23 mouse cellular contexts compared by ENCODE assay signal in the genomic region with DNA sequence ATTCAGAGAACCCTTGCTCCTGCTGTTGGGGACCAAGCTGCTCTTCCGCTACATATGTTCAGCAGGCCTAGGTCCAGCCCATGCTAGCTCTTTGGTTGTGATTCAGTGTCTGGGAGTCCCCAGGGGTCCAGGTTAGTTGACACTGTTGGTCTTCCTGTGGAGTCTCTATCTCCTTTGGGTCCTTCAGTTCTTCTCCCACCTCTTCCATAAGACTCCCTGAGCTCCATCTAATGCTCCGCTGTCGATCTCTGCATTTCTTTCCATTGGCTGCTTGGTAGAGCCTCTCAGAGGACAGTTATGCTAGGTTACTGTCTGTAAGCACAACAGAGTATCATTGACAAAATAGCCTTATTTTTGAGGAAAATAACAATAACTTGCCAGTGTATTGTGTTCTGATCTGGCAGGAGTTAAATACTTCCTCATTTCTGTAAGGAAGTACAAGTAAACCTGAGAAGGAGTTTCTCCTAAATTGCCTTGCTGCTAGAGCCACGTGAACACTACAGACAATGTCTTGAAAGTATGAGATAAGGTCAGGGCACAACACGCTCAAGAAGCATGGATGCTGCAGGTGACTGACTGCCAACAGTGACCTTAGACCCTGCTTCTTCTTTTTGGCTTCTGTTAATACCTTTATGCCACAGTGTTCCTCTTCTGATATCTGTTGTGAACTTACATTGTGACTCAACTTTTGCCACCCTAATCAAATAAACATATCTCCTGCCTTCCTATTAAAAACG. TPM values are rescaled to one million over a fixed set of nuclear protein-coding genes. Genes with fewer than 3 reads are reported as not detected.
DNase-seq lines count a peak whose midpoint lies in the region; ATAC-seq and TF ChIP-seq lines count a peak whose summit lies in the region.
"Had no signal": no experiment of that assay in that cellular context is flagged by ENCODE, and none has a peak within 500 bp of the region (broad histone marks: within the 10 kb centered on the region; RNA-seq: fewer than 3 reads in every experiment).

No protein-coding gene starts in this region.

- DNase-seq in heart, adult 11 months, result peak; percentile 57
- no peak for DNase-seq in heart, adult 9 months (ENCODE audit: low spot score in 2 of 2)
- DNase-seq in MEL (ENCODE audit: low read depth, low spot score), result peak; percentile 89
- no peak for DNase-seq in kidney, postnatal 4 days
- DNase-seq in yolk sac, embryonic 10.5 days (ENCODE audit: low spot score), result no peak
- no peak for DNase-seq in T-cell, adult 2 months (ENCODE audit: low spot score)
- DNase-seq: adrenal gland, adult 2 months; adrenal gland, postnatal 25 days; cerebellum, adult 18-20 months; cerebellum, adult 9-11 months; embryo, embryonic 11 days; gastrocnemius, postnatal 14 days; heart, adult 18-20 months; heart, postnatal 14 days had no signal

- TF ChIP-seq POLR2A in MEL (IDR thresholded peaks at IDR 0.05; ENCODE audit: control insufficient read depth in 1 of 2, insufficient read depth in 1 of 2, low read depth in 1 of 2, low read length in 2 of 2, poor library complexity in 1 of 2), result no peak

- no peaks in the 10 kb centered on the region for H3K27me3 ChIP-seq in MEL (ENCODE audit: control insufficient read depth in 1 of 2, insufficient read depth in 2 of 2, low read length in 2 of 2)
- H3K27me3 ChIP-seq: embryonic facial prominence, embryonic 15.5 days; forebrain, embryonic 15.5 days; heart, embryonic 15.5 days; hindbrain, embryonic 13.5 days; Patski had no signal

- peak; percentile 54; the same call in 1 of the 2 replicates for ATAC-seq in megakaryocyte, adult 5-6 weeks (ENCODE audit: poor library complexity, severe bottlenecking)
- ATAC-seq: forebrain, embryonic 15.5 days; hindbrain, postnatal 0 days; Patski had no signal

- H3K79me2 ChIP-seq in MEL (ENCODE audit: control insufficient read depth, insufficient read depth, low read length, poor library complexity), result no peaks in the 10 kb centered on the region

- H3K27ac ChIP-seq in MEL (ENCODE audit: control insufficient read depth, low read depth, low read length), result peak overlapping the region; percentile 76
- H3K27ac ChIP-seq: embryonic facial prominence, embryonic 15.5 days; forebrain, embryonic 10.5 days; forebrain, embryonic 15.5 days; heart, embryonic 15.5 days; hindbrain, embryonic 13.5 days; hindbrain, postnatal 0 days had no signal

- peak; percentile 83 to 87 for TF ChIP-seq EP300 in MEL (IDR thresholded peaks at IDR 0.05; ENCODE audit: low read depth in 1 of 2, low read length in 2 of 2)

- no peak overlapping the region for H3K9ac ChIP-seq in MEL (ENCODE audit: control insufficient read depth, low read depth, low read length, poor library complexity, severe bottlenecking)
- H3K9ac ChIP-seq: embryonic facial prominence, embryonic 15.5 days; forebrain, embryonic 15.5 days; heart, embryonic 15.5 days; hindbrain, embryonic 13.5 days had no signal

- peaks cover 22 to 30% of the 10 kb centered on the region in 2 experiments for H3K4me1 ChIP-seq in MEL (ENCODE audit: control insufficient read depth in 1 of 2, insufficient read depth in 2 of 2, low read length in 2 of 2)
- H3K4me1 ChIP-seq: embryonic facial prominence, embryonic 15.5 days; forebrain, embryonic 10.5 days; forebrain, embryonic 15.5 days; hindbrain, embryonic 13.5 days had no signal

- peaks cover 0 to 50% of the 10 kb centered on the region in 2 experiments for H3K36me3 ChIP-seq in MEL (ENCODE audit: control insufficient read depth in 1 of 2, insufficient read depth in 2 of 2, low read length in 2 of 2)

- no peaks in the 10 kb centered on the region for H3K9me3 ChIP-seq in MEL (replicated peaks; ENCODE audit: insufficient read depth, low read length)
- H3K9me3 ChIP-seq: embryonic facial prominence, embryonic 15.5 days; forebrain, embryonic 10.5 days; forebrain, embryonic 15.5 days; heart, embryonic 15.5 days; hindbrain, embryonic 13.5 days had no signal

- H3K4me3 ChIP-seq in MEL (ENCODE audit: control insufficient read depth in 1 of 2, insufficient read depth in 1 of 2, low read depth in 2 of 2, low read length in 2 of 2), result no peak overlapping the region
- H3K4me3 ChIP-seq: embryonic facial prominence, embryonic 15.5 days; erythroblast, embryonic 14.5 days; forebrain, embryonic 10.5 days; forebrain, embryonic 15.5 days; heart, embryonic 15.5 days; hindbrain, embryonic 13.5 days had no signal

- no peak for TF ChIP-seq RAD21 in MEL (IDR thresholded peaks at IDR 0.05; ENCODE audit: low read depth, low read length)

- TF ChIP-seq CTCF in MEL (IDR thresholded peaks at IDR 0.05 in 2 of 3, conservative IDR thresholded peaks at IDR 0.05 in 1 of 3; ENCODE audit: control insufficient read depth in 1 of 3, insufficient read depth in 1 of 3, low read depth in 2 of 3, low read length in 3 of 3, poor library complexity in 1 of 3, severe bottlenecking in 1 of 3), result no peak

TF ChIP-seq in MEL, 35 proteins besides CTCF, POLR2A, EP300 and RAD21:
- TF ChIP-seq GATA1 (IDR thresholded peaks at IDR 0.05; ENCODE audit: low read depth, low read length) (peak; percentile 72), BHLHE40 (IDR thresholded peaks at IDR 0.05; ENCODE audit: borderline replicate concordance, low read depth, low read length) (peak; percentile 94), MEF2A (IDR thresholded peaks at IDR 0.05; ENCODE audit: extremely low read depth, insufficient replicate concordance, low read depth, low read length, poor library complexity, severe bottlenecking) (no peak), JUND (IDR thresholded peaks at IDR 0.05; ENCODE audit: low read depth, low read length) (0 out of 2 replicates have a peak, but pooled peaks have one; percentile 48), MXI1 (IDR thresholded peaks at IDR 0.05; ENCODE audit: low read depth, low read length) (peak; percentile 93), USF1 (IDR thresholded peaks at IDR 0.05; ENCODE audit: low read depth, low read length) (peak; percentile 91), ETS1 (IDR thresholded peaks at IDR 0.05; ENCODE audit: low read depth, low read length) (peak; percentile 87), E2F4 (IDR thresholded peaks at IDR 0.05; ENCODE audit: borderline replicate concordance, low read depth, low read length) (no peak), CHD1 (IDR thresholded peaks at IDR 0.05; ENCODE audit: low read depth, low read length) (0 out of 2 replicates have a peak, but pooled peaks have one; percentile 51), NELFE (IDR thresholded peaks at IDR 0.05; ENCODE audit: low read depth, low read length) (no peak), TAL1 (IDR thresholded peaks at IDR 0.05; ENCODE audit: low read length) (peak; percentile 70), CHD2 (IDR thresholded peaks at IDR 0.05; ENCODE audit: low read length) (peak; percentile 26; the same call in 1 of the 2 replicates), UBTF (IDR thresholded peaks at IDR 0.05; ENCODE audit: borderline replicate concordance, insufficient read depth, low read depth, low read length) (no peak), POLR2AphosphoS2 (IDR thresholded peaks at IDR 0.05; ENCODE audit: low read length) (no peak), ELF1 (IDR thresholded peaks at IDR 0.05; ENCODE audit: low read depth, low read length) (no peak), MAX (IDR thresholded peaks at IDR 0.05; ENCODE audit: low read length) (peak; percentile 91), SIN3A (IDR thresholded peaks at IDR 0.05; ENCODE audit: low read length) (peak; percentile 81), RCOR1 (IDR thresholded peaks at IDR 0.05; ENCODE audit: low read depth, low read length) (peak; percentile 81), MAZ (IDR thresholded peaks at IDR 0.05; ENCODE audit: low read depth, low read length) (no peak), MAFK (IDR thresholded peaks at IDR 0.05; ENCODE audit: borderline replicate concordance, low read depth, low read length) (0 out of 2 replicates have a peak, but pooled peaks have one; percentile 34), GABPA (IDR thresholded peaks at IDR 0.05; ENCODE audit: low read depth, low read length) (no peak), HCFC1 (IDR thresholded peaks at IDR 0.05; ENCODE audit: low read depth, low read length) (no peak), POLR2AphosphoS5 (IDR thresholded peaks at IDR 0.05; ENCODE audit: borderline replicate concordance, low read depth, low read length) (no peak), MYB (IDR thresholded peaks at IDR 0.05; ENCODE audit: low read depth, low read length) (peak; percentile 38; the same call in 1 of the 2 replicates), ZMIZ1 (IDR thresholded peaks at IDR 0.05; ENCODE audit: low read depth, low read length) (no peak), ZKSCAN1 (IDR thresholded peaks at IDR 0.05; ENCODE audit: low read depth, low read length) (no peak), ZNF384 (IDR thresholded peaks at IDR 0.05; ENCODE audit: low read depth, low read length) (no peak), SMC3 (IDR thresholded peaks at IDR 0.05; ENCODE audit: low read depth, low read length) (0 out of 2 replicates have a peak, but pooled peaks have one; percentile 15), KAT2A (conservative IDR thresholded peaks at IDR 0.05; ENCODE audit: low read depth, low read length) (0 out of 2 replicates have a peak, but pooled peaks have one; percentile 14), TCF12 (IDR thresholded peaks at IDR 0.05; ENCODE audit: low read depth, low read length) (peak; percentile 66), USF2 (IDR thresholded peaks at IDR 0.05; ENCODE audit: borderline replicate concordance in 1 of 2, insufficient read depth in 1 of 2, low read depth in 1 of 2, low read length in 2 of 2) (peak in 1 of 2 experiments; percentile 53; a peak in 1 of 4 replicates), NRF1 (IDR thresholded peaks at IDR 0.05; ENCODE audit: insufficient read depth, low read depth, low read length, poor library complexity, severe bottlenecking) (no peak; the same call in 1 of the 2 replicates), TBP (IDR thresholded peaks at IDR 0.05; ENCODE audit: low read depth, low read length) (peak; percentile 58; the same call in 1 of the 2 replicates), MYC (IDR thresholded peaks at IDR 0.05; ENCODE audit: low read depth, low read length) (peak; percentile 98), ZC3H11A (IDR thresholded peaks at IDR 0.05; ENCODE audit: low read depth, low read length) (no peak)

RNA-seq across cellular contexts. Expression of gene Tgfbr1, which starts 45.1 kb away (rescaled TPM):
- 4.5 and 4.7 TPM in 2 replicates for total RNA-seq in MEL (2012; rRNA removed)
- polyA plus RNA-seq in MEL (2012; ENCODE audit: insufficient read depth in 1 of 2, insufficient read length in 2 of 2, low read depth in 1 of 2, low replicate concordance in 2 of 2, missing spikeins in 1 of 2), result 1 to 10 TPM in 1 of 2 experiments, not detected in 1; 4.3 TPM
- 22.9 and 25.3 TPM in 2 replicates for total RNA-seq in megakaryocyte, adult 5-6 weeks (2015)
- total RNA-seq in megakaryocyte, adult 5-6 weeks (2017), result 27.8 and 32.9 TPM in 2 replicates

Comparison
In these comparisons a context has a peak if more than half of its experiments do, and no peak if none do; other contexts are left out.
1. DNase-seq: peak in heart, adult 11 months (single experiment) and MEL (single experiment); none in heart, adult 9 months (0 of 2), kidney, postnatal 4 days (0 of 2), yolk sac, embryonic 10.5 days (single experiment) and T-cell, adult 2 months (single experiment).